Mouse (Mus musculus) lung, embryonic 14.5 days (tissue): ENCODE measurements around the gene Fpr2. TPM values are rescaled to one million over a fixed set of nuclear protein-coding genes. Genes with fewer than 3 reads are reported as not detected.
"Not testable (repeated sequence)": the region's sequence is repeated elsewhere in the genome, so short reads cannot be mapped to it uniquely, and the experiment has no call there.

Experiments used
- ATAC-seq: fragments of 200-750 bp; cut with Nextera tagmentation; 2 replicates; pipeline ENCODE4 v1.8.0; 2017; ENCODE audit warnings: mild to moderate bottlenecking, moderate TSS enrichment, moderate library complexity; ENCODE audit not compliant: insufficient read depth
- DNase-seq: peaks from one replicate; pipeline ENCODE4 v3.0.0-alpha.2; 2015
- H3K27ac ChIP-seq: fragments of 300-500 bp; sonication (generic); 2 replicates; pipeline ENCODE4 v1.5.1; 2014; ENCODE audit warnings: low read depth, mild to moderate bottlenecking, moderate library complexity
- H3K27me3 ChIP-seq: fragments of 300-500 bp; sonication (generic); 2 replicates; pipeline ENCODE4 v1.6.1; 2014; ENCODE audit warnings: low read length, control low read depth; ENCODE audit not compliant: insufficient read depth
- H3K36me3 ChIP-seq: fragments of 300-500 bp; sonication (generic); 2 replicates; pipeline ENCODE4 v1.6.1; 2014; ENCODE audit warnings: control low read depth; ENCODE audit not compliant: insufficient read depth
- H3K4me1 ChIP-seq: fragments of 300-500 bp; sonication (generic); 2 replicates; pipeline ENCODE4 v1.6.1; 2014; ENCODE audit warnings: antibody characterized with exemption, control low read depth; ENCODE audit not compliant: insufficient read depth
- H3K4me2 ChIP-seq: fragments of 300-500 bp; sonication (generic); 2 replicates; pipeline ENCODE4 v1.6.1; 2014; ENCODE audit warnings: mild to moderate bottlenecking
- H3K4me3 ChIP-seq: fragments of 300-500 bp; sonication (generic); 2 replicates; pipeline ENCODE4 v1.5.1; 2014; ENCODE audit warnings: low read depth, low read length
- H3K9ac ChIP-seq: fragments of 300-500 bp; sonication (generic); 2 replicates; pipeline ENCODE4 v1.6.1; 2014
- H3K9me3 ChIP-seq: fragments of 300-500 bp; sonication (generic); 2 replicates; pipeline ENCODE4 v1.6.1; 2016; ENCODE audit warnings: low read depth, low read length, control low read depth
- CTCF ChIP-seq: IDR thresholded peaks from 2 replicates; pipeline ENCODE4 v1.5.1; 2016; ENCODE audit warnings: antibody characterized with exemption, low read depth
- WGBS: fragments of 180-500 bp; shearing (Covaris S2); extraction: QIAGEN DNeasy Blood & Tissue Kit; methylation state at CpG from one replicate; pipeline ENCODE4 v1.1.7; 2014; 5-methylcytosine and 5-hydroxymethylcytosine counted together
- polyA plus RNA-seq: library from polyadenylated mRNA; unstranded; fragments of >200 nt; fragmentation: Nextera tagmentation; extraction: Ambion mirVana; gene quantifications from 2 replicates; pipeline ENCODE4 v1.2.1, GENCODE M21; 2014

The Fpr2 gene
- polyA plus RNA-seq, 1 experiment from 2014 or later, result 0.17 TPM

DNA sequence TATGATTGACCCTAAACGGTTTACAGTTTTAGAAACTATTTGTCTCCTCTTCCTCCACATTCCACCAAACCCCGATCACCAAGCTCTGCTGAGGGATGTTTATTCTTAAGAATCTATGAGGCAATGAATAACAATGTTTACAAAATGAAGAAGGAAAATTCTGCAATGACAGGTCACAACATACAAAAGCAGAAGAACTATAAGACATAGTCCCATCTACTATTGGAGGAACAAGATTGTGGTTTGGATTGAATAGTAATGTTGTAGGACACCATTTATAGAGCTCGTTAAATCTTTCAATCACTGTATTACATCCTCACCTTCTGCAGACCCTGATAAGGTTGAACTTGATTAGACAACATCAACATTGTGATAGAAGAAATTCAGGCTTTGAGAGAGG is 5.0 kb upstream of the Fpr2 start:
- no peak for ATAC-seq

DNA sequence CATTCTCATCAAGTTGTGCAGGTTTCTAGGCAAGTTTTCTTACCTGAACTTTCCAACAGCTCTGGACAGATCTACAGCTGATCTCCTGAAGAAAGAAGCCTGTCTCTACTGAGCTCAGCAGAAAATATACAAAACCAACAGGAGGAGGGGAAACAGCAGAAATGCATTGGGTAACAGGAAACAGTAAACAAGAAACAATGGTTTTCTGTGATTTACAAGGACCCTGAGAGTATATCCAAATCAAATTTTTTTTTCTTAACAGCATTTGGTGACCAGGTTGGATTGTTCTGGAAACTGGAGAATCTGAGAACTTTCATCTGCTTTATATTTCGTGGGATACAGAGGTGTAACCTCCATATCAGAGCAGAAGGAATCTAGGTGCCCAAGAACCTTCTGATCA is 3.8 kb upstream of the Fpr2 start, which contains the start of gene Fpr1:
TSS of gene Fpr1 (minus strand) at position 101 of the 400 bp plus-strand sequence.
- TF ChIP-seq CTCF, result no peak
- Histone ChIP-seq H3K4me1 (no peaks in the 10 kb centered on the region), H3K27ac (no peak within 1 kb of the TSS), H3K36me3 (no peaks in the 10 kb centered on the region), H3K4me2 (no peak within 1 kb of the TSS), H3K9ac (no peak within 1 kb of the TSS), H3K4me3 (no peak within 1 kb of the TSS), H3K27me3 (no peaks in the 10 kb centered on the region), H3K9me3 (no peaks in the 10 kb centered on the region)
- no peak for ATAC-seq
- DNase-seq, result no peak
- WGBS, result 48% methylated on average over 1 of the region's 1 CpGs

More for the DNA sequence above, 5.0 kb upstream of the Fpr2 start:
- Histone ChIP-seq H3K4me3 (no peak overlapping the region), H3K4me2 (no peak overlapping the region), H3K9ac (no peak overlapping the region), H3K27me3 (no peaks in the 10 kb centered on the region), H3K4me1 (no peaks in the 10 kb centered on the region), H3K27ac (no peak overlapping the region), H3K9me3 (no peaks in the 10 kb centered on the region), H3K36me3 (no peaks in the 10 kb centered on the region)
- 65% methylated on average over 3 of the region's 3 CpGs for WGBS
- no peak for DNase-seq
- TF ChIP-seq CTCF, result no peak

DNA sequence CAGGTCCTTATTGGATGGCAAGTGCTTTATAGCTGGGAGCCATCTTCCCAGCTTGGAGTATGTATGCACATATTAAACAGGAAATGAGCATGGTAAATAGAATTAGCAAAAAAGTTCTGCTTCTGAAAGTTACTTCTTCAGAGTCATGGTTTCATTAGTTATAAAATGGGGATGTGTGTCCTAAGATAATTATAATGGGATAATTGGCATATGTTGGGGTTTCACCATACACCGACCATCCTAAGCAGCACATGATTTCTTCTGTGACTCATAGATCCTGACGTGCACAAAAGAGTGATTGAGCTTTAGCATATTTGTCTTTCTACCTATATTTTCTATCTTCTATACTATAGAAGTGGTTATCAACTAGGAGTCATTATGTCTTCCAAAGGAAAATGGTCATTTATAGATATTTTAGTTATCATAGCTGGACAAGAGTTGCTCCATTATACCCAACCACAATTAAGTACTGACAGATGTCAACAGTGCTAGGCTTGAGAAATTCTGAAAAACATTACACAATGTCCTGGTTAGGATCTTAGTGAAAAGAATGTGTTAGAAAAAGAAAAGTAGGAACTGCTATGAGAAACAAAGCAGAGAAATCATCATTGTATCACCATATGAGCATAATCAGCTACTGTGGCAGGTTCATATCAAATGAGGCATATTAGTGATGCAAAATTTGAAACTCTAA is 2.3 kb downstream of the Fpr2 start:
- H3K27me3 ChIP-seq, result no peaks in the 10 kb centered on the region
- no peak for DNase-seq
- no peak overlapping the region for H3K27ac ChIP-seq
- no peak overlapping the region for H3K4me3 ChIP-seq
- H3K9me3 ChIP-seq, result no peaks in the 10 kb centered on the region
- ATAC-seq, result no peak
- WGBS, result 82% methylated on average over 2 of the region's 2 CpGs
- H3K36me3 ChIP-seq, result no peaks in the 10 kb centered on the region
- no peak overlapping the region for H3K4me2 ChIP-seq
- H3K4me1 ChIP-seq, result no peaks in the 10 kb centered on the region
- TF ChIP-seq CTCF, result no peak
- no peak overlapping the region for H3K9ac ChIP-seq

DNA sequence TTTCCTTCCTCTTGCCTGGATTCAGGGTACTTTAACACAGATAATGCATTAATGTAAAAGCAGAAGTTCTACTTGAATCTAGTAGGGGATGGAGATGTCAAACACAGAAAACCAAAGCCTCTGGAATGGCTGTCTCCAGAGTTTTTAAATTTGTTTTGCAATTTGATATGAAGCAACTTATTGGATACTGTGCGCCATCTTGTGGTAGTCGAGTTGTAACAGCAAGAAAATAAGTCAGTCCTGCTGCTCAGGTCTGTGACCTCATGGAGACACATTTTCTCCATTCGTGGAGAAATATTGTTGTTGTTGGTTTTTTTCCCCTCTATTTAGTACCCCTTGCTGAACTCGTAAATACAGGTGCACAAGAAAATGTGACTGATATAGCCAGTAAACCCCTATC is 8.4 kb downstream of the Fpr2 start:
- Histone ChIP-seq H3K4me2 (no peak overlapping the region), H3K27me3 (no peaks in the 10 kb centered on the region)
- peak; percentile 24; the same call in 1 of the 2 replicates for ATAC-seq

DNA sequence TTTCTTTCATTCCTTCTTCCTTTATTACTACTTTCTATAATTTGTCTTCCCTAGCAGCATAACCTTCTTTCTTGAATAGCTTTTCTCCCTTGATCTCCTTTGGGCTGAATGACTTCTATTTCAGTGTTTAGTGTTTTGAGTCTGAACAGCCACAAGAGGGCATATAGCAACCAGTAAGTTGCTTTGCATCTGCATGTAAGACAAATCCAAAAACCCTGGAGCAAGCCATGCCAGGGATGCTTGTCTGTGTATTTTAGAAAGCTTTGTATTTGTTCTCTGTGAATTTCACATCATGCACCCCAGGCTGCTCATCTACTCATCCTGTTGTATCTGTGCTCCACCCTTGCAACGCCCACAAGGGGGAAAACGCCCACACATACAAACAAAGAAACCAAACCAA is 11.6 kb downstream of the Fpr2 start:
- TF ChIP-seq CTCF, result peak; percentile 41
- Histone ChIP-seq H3K4me2 (no peak overlapping the region), H3K4me1 (no peaks in the 10 kb centered on the region), H3K9ac (no peak overlapping the region), H3K27ac (no peak overlapping the region), H3K36me3 (no peaks in the 10 kb centered on the region), H3K27me3 (no peaks in the 10 kb centered on the region), H3K4me3 (no peak overlapping the region), H3K9me3 (no peaks in the 10 kb centered on the region)
- DNase-seq (peak; percentile 52), ATAC-seq (no peak)
- 75% methylated on average over 2 of the region's 2 CpGs for WGBS

More for the DNA sequence above, 8.4 kb downstream of the Fpr2 start:
- Histone ChIP-seq H3K9me3 (no peaks in the 10 kb centered on the region), H3K27ac (no peak overlapping the region), H3K9ac (no peak overlapping the region), H3K36me3 (no peaks in the 10 kb centered on the region), H3K4me3 (no peak overlapping the region), H3K4me1 (no peaks in the 10 kb centered on the region)
- WGBS, result 2% methylated on average over 4 of the region's 4 CpGs
- peak; percentile 72 for TF ChIP-seq CTCF
- DNase-seq, result peak; percentile 87

DNA sequence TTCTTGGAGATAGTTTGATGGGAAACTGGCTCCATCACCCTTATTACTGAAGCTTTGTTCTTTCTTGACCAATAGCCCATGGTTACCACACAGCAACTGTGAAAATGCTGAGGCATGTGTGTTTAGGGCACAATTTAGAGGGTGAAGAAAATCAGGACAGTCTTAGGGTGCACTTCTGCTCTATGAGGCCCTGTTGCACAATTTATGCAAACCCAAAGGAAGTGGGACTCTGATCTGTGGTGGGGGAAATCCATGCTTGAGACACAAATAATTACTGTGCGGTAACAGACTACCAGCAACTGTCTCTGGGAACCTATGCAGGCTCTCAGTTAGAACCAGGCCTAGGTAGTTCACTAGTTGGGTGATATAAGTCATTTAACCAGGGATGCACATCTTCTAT is 13.1 kb downstream of the Fpr2 start:
- Histone ChIP-seq H3K4me1 (no peaks in the 10 kb centered on the region), H3K36me3 (no peaks in the 10 kb centered on the region), H3K4me3 (no peak overlapping the region), H3K27ac (no peak overlapping the region), H3K4me2 (no peak overlapping the region), H3K27me3 (no peaks in the 10 kb centered on the region), H3K9me3 (no peaks in the 10 kb centered on the region), H3K9ac (no peak overlapping the region)
- ATAC-seq, result no peak
- WGBS, result 81% methylated on average over 1 of the region's 1 CpGs
- TF ChIP-seq CTCF, result no peak
- no peak for DNase-seq

DNA sequence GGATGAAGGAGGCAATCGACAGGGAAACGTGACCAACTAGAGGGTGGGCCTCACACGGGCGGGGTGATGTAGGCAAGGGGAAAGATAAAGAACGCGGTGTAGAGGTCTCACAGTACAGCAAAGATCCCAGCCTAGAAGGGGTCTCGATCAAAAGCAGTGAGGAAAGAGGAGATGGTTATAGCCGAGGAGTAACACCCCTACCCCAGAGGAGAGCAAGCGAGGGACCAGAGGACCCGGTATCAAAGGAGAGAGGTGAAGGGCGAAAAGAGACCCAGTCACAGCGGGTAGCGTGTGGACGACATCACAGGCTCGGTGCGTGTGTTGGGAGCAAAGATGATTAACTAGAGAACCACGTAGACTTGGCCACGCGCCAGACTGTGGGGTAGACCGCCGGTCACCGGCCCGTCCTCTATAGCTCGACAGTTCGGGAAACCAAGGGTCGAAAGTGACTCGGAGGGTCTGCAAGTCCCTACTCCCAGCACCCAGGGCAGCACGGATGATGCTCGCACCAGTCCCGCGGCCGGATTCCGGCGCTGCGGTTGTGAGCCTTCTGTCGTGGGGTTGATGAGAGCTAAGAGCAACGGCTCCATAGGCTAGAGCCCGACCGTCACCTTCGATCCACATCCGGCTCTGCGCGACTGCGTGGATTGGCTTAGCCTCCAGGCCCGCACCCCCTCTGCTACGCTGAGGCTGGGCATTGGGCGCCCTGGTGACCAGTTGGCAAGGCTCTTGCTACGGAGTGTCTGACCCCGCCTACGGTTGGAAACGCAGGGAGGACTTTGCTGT is 22.2 kb downstream of the Fpr2 start:
- Histone ChIP-seq H3K9ac (peak overlapping the region; percentile 55), H3K9me3 (no peaks in the 10 kb centered on the region), H3K27me3 (no peaks in the 10 kb centered on the region), H3K36me3 (no peaks in the 10 kb centered on the region), H3K4me3 (peak overlapping the region; percentile 48), H3K4me1 (no peaks in the 10 kb centered on the region), H3K4me2 (peak overlapping the region; percentile 74), H3K27ac (peak overlapping the region; percentile 46; the same call in 1 of the 2 replicates)
- ATAC-seq (peak; percentile 100), DNase-seq (peak; percentile 91)
- WGBS, result 15% methylated on average over 51 of the region's 51 CpGs
- no peak for TF ChIP-seq CTCF

DNA sequence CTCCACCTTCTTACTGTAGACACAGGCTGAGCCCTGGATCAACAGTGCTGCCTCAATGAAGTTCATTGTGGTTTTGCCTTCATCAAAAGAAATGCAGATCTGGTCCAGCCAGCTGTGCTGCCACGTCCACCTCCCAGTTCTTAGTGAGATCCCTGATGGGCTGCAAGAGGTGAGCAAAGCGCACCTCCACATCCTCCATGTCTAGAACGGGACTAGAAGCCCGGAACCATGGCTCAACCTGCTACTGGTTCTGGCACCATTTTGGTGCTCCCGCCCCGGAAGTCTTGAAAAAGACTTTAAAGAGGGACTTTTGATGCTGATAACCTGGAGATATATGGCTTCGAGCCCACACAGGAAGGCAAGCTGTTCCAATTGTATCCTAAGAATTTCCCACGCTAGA is 25.0 kb downstream of the Fpr2 start:
- DNase-seq, H3K36me3 ChIP-seq, ATAC-seq, H3K4me3 ChIP-seq, H3K9me3 ChIP-seq, H3K27ac ChIP-seq, H3K9ac ChIP-seq, H3K4me1 ChIP-seq, H3K27me3 ChIP-seq, H3K4me2 ChIP-seq: not testable (repeated sequence)
- 86% methylated on average over 8 of the region's 8 CpGs for WGBS
